Mouse (Mus musculus) intestine, postnatal 0 days (tissue): Measurements from ENCODE around the gene Gm42674. TPM values are rescaled to one million over a fixed set of nuclear protein-coding genes. Genes with fewer than 3 reads are reported as not detected.

Source experiments
- ATAC-seq: fragments of 200-750 bp; cut with Nextera tagmentation; 2 replicates; pipeline ENCODE4 v1.8.0; 2017; ENCODE audit warnings: mild to moderate bottlenecking, moderate TSS enrichment, moderate library complexity
- H3K27ac ChIP-seq: fragments of 300-500 bp; sonication (generic); 2 replicates; pipeline ENCODE4 v1.5.1; 2014; ENCODE audit warnings: mild to moderate bottlenecking, low read depth, low read length, moderate library complexity
- H3K27me3 ChIP-seq: fragments of 300-500 bp; sonication (generic); replicated peaks from 2 replicates; pipeline ENCODE4 v1.6.1; 2014; ENCODE audit warnings: low read length, mixed read lengths; ENCODE audit not compliant: control insufficient read depth, insufficient read depth
- H3K36me3 ChIP-seq: fragments of 300-500 bp; sonication (generic); 2 replicates; pipeline ENCODE4 v1.6.1; 2014; ENCODE audit warnings: mild to moderate bottlenecking, moderate library complexity; ENCODE audit not compliant: control insufficient read depth, insufficient read depth
- H3K4me1 ChIP-seq: fragments of 300-500 bp; sonication (generic); replicated peaks from 2 replicates; pipeline ENCODE4 v1.6.1; 2014; ENCODE audit warnings: antibody characterized with exemption, low read length, mixed read lengths; ENCODE audit not compliant: control insufficient read depth, insufficient read depth
- H3K4me2 ChIP-seq: fragments of 300-500 bp; sonication (generic); replicated peaks from 2 replicates; pipeline ENCODE4 v1.6.1; 2014; ENCODE audit warnings: low read depth, mild to moderate bottlenecking, moderate library complexity
- H3K4me3 ChIP-seq: fragments of 300-500 bp; sonication (generic); 2 replicates; pipeline ENCODE4 v1.5.1; 2014; ENCODE audit warnings: low read depth, low read length
- H3K9ac ChIP-seq: fragments of 300-500 bp; sonication (generic); 2 replicates; pipeline ENCODE4 v1.6.1; 2014; ENCODE audit warnings: mild to moderate bottlenecking, low read depth, low read length
- H3K9me3 ChIP-seq: fragments of 300-500 bp; sonication (generic); 2 replicates; pipeline ENCODE4 v1.6.1; 2016; ENCODE audit warnings: mixed run types; ENCODE audit not compliant: control insufficient read depth
- CTCF ChIP-seq: sonication (generic); IDR thresholded peaks from 2 replicates; pipeline ENCODE4 v1.5.1; 2016; ENCODE audit warnings: low read depth, mild to moderate bottlenecking, control low read depth, antibody characterized with exemption, moderate library complexity
- WGBS: fragments of 180-500 bp; shearing (Covaris S2); extraction: QIAGEN DNeasy Blood & Tissue Kit; methylation state at CpG from one replicate; pipeline ENCODE4 v1.1.7; 2014; 5-methylcytosine and 5-hydroxymethylcytosine counted together
- polyA plus RNA-seq: library from polyadenylated mRNA; unstranded; fragments of >200 nt; fragmentation: Nextera tagmentation; extraction: Ambion mirVana; gene quantifications from 2 replicates; pipeline ENCODE4 v1.2.1, GENCODE M21; 2015

The Gm42674 gene
- polyA plus RNA-seq, 1 experiment from 2014 or later, result not detected

DNA sequence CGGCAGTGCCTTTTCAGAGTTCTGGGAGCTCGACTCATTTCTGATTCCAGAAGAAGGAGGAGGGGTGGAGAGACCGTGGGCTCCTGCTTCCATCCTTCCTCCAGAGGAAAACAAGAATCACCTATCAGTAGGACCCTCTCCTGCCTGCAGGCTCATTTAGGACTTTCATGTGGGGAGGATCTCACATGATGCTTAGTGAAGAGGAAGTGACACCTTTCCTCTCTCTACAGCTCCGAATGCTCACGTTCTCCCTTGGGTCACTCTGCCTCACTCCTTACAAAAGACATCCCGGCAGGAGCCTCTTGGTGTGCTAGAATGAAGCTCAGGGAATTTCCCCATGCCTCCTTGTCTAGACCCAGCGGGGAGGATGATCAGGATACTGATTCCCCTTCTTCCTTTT, 19.8 kb downstream of the Gm42674 start:
- 50% methylated on average over 7 of the region's 7 CpGs for WGBS
- no peak for ATAC-seq
- H3K27ac ChIP-seq, result no peak overlapping the region
- H3K4me3 ChIP-seq, result no peak overlapping the region
- H3K4me1 ChIP-seq, result peaks cover 5% of the 10 kb centered on the region
- no peaks in the 10 kb centered on the region for H3K27me3 ChIP-seq
- no peaks in the 10 kb centered on the region for H3K9me3 ChIP-seq
- TF ChIP-seq CTCF, result no peak
- H3K9ac ChIP-seq, result no peak overlapping the region
- no peaks in the 10 kb centered on the region for H3K36me3 ChIP-seq
- no peak overlapping the region for H3K4me2 ChIP-seq

DNA sequence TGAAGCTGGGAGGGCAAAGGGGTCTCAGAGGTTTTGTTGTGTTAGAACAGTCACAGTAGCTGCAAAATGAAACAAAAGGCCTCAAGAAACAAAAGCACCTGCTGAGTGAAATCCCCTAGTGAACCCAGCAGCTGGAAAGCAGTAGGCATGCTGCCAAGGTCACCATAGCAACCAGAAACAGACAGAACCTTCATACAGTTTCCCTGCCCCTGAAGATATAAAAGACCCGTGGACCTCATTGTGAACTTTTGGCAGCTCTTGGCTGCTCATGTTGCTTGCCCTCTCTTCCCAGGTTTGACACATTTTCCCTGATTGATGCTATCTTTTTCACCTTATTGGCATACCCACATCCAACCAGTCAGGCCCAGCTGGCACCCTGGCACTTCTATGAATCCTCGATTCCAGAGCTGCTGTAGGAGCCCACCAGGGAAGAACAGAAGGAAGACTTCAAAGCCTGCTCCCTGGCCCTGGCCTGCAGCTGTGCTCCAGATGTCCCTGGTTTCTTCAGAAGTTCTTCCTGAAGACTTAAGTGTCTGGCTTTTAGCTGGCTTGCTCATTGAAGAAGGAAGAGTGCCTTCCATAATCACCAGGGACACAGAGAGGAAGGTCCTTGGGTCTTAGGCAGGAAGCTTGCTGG, 21.8 kb downstream of the Gm42674 start:
- H3K4me1 ChIP-seq, result peaks cover 5% of the 10 kb centered on the region

DNA sequence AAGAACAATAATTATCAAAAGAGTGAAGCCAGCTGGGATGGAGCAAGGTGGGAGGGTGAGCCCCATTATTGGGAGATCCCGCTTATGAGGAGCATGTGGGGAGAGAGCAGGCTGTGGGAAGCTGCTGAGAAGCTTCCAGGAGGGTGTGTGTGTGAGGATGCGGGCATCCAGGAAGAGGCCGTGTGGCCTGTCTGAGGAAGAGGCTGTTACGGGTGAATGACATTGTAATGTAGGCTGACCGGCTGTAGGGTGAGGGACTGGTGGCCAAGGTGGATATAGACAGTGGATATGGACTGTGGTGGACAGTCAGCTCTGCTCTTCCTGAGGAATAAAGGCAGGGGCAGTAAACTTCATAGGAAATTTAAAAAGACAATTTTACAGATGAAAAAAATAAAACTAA, 23.8 kb downstream of the Gm42674 start:
- no peak overlapping the region for H3K4me2 ChIP-seq
- H3K27me3 ChIP-seq, result no peaks in the 10 kb centered on the region
- no peak overlapping the region for H3K4me3 ChIP-seq
- H3K36me3 ChIP-seq, result no peaks in the 10 kb centered on the region
- H3K27ac ChIP-seq, result peak overlapping the region; percentile 46; the same call in 1 of the 2 replicates
- H3K9me3 ChIP-seq, result no peaks in the 10 kb centered on the region
- H3K9ac ChIP-seq, result no peak overlapping the region
- no peak for ATAC-seq
- TF ChIP-seq CTCF, result no peak
- H3K4me1 ChIP-seq, result peaks cover 5% of the 10 kb centered on the region
- 54% methylated on average over 5 of the region's 5 CpGs for WGBS

More for the DNA sequence above, 21.8 kb downstream of the Gm42674 start:
- no peak overlapping the region for H3K4me3 ChIP-seq
- H3K36me3 ChIP-seq, result no peaks in the 10 kb centered on the region
- no peaks in the 10 kb centered on the region for H3K27me3 ChIP-seq
- H3K9me3 ChIP-seq, result no peaks in the 10 kb centered on the region
- no peak overlapping the region for H3K9ac ChIP-seq
- TF ChIP-seq CTCF, result no peak
- peak; percentile 34; the same call in 1 of the 2 replicates for ATAC-seq
- H3K27ac ChIP-seq, result no peak overlapping the region
- 19% methylated on average over 2 of the region's 2 CpGs for WGBS
- no peak overlapping the region for H3K4me2 ChIP-seq

DNA sequence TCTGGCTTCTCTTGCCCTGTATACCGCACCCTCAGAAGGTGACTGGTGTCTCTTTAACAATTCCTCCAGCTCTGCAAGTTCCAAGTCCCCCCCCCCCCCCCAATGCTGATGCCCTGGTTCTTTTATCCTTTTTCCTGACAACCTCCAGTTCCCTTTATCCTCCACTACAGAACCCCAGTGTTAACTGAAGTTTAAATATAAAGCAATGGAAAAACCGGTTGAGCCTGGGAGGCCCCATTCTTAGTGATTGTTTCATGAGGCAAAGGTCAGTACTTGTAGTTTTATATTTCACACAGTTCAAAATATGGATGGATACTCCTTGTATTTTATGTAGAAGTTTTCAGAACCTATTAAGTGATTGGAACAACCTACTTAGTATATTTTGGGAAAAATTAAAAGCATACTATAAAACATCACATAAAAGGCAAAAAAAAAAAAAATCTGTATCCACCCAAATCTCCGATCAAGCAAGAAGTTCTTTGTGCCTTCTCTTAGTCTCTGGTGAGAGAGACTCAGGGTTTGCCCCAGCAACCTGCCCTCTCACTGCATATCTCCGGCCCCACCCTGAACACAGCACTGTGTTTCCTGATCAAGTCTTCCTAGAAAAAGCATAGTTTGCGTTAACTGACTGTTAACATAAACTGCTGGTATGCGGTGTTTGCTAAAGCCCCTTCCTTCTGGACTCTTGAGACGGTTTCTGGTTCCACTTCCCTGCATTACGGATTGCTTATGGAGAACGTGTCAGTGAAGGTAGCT, 24.7 kb downstream of the Gm42674 start:
- Histone ChIP-seq H3K36me3 (no peaks in the 10 kb centered on the region), H3K9ac (0 out of 2 replicates have a peak overlapping the region, but pooled peaks have one; percentile 13), H3K4me1 (peaks cover 5% of the 10 kb centered on the region), H3K27me3 (no peaks in the 10 kb centered on the region), H3K4me3 (0 out of 2 replicates have a peak overlapping the region, but pooled peaks have one; percentile 12), H3K27ac (peak overlapping the region; percentile 77), H3K4me2 (peak overlapping the region; percentile 45), H3K9me3 (no peaks in the 10 kb centered on the region)
- no peak for TF ChIP-seq CTCF
- peak; percentile 87 for ATAC-seq
- 21% methylated on average over 9 of the region's 9 CpGs for WGBS

DNA sequence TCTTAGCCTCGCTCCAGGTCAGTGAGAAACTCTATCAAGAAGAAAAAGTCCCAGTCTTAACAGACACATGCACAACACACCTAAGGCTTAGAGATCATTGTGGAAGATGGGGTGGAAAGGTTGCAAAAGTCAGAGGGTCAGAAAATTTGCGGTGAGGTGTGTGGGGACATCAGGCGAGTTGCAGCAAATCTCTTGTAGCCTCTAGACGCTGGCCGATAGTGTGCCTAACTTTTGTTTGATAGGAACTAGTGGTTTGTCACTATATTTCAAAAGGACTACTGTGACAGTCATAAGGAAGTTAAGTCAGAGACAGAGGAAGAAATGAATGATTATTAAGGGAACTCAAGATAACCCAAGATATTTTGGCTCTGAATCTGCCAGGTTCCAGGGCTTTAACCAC, 25.7 kb downstream of the Gm42674 start:
- WGBS, result 70% methylated on average over 5 of the region's 5 CpGs
- Histone ChIP-seq H3K36me3 (no peaks in the 10 kb centered on the region), H3K4me2 (peak overlapping the region; percentile 45), H3K27me3 (no peaks in the 10 kb centered on the region), H3K9me3 (no peaks in the 10 kb centered on the region), H3K4me3 (no peak overlapping the region), H3K9ac (no peak overlapping the region), H3K27ac (peak overlapping the region; percentile 77), H3K4me1 (peaks cover 5% of the 10 kb centered on the region)
- ATAC-seq, result no peak
- TF ChIP-seq CTCF, result no peak

DNA sequence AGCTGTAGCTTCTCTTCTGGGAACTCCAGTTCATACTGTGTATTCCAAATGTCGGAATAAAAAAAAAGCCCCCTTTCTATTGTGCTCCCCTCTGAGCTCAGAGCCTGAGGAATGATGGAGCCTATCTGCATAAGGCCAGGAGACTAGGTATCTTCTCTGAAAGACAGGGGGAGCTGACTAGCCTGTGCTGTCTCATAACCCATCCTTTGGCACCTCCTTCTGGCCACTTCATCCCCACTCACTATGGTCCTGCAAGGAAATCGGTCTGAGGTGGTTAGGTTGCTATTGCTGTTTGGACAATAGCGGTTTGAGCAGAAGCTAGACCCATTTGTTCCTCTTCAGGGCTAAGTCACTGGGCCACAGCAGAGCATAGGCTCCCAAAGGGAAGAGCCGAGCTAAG, 26.1 kb downstream of the Gm42674 start:
- no peaks in the 10 kb centered on the region for H3K9me3 ChIP-seq
- H3K4me1 ChIP-seq, result peaks cover 5% of the 10 kb centered on the region
- H3K27me3 ChIP-seq, result no peaks in the 10 kb centered on the region
- WGBS, result 39% methylated on average over 4 of the region's 4 CpGs
- ATAC-seq, result no peak; the same call in 1 of the 2 replicates
- H3K36me3 ChIP-seq, result no peaks in the 10 kb centered on the region
- no peak overlapping the region for H3K4me3 ChIP-seq
- peak; percentile 98 for TF ChIP-seq CTCF
- H3K27ac ChIP-seq, result no peak overlapping the region
- H3K4me2 ChIP-seq, result no peak overlapping the region
- no peak overlapping the region for H3K9ac ChIP-seq
